Mouse (Mus musculus) hindbrain, embryonic 15.5 days (tissue): Measurements from ENCODE around the gene Nipal3. TPM values are rescaled to one million over a fixed set of nuclear protein-coding genes. Genes with fewer than 3 reads are reported as not detected.

Source experiments
- ATAC-seq: fragments of 200-750 bp; cut with Nextera tagmentation; 2 replicates; pipeline ENCODE4 v1.8.0; 2017; ENCODE audit warnings: low read depth, moderate number of reproducible peaks, moderate TSS enrichment; ENCODE audit not compliant: low FRiP score
- H3K27ac ChIP-seq: fragments of 300-500 bp; sonication (generic); replicated peaks from 2 replicates; pipeline ENCODE4 v1.5.1; 2015; ENCODE audit warnings: mild to moderate bottlenecking, inconsistent platforms
- H3K27me3 ChIP-seq: fragments of 300-500 bp; sonication (generic); 2 replicates; pipeline ENCODE4 v1.6.1; 2015; ENCODE audit warnings: control low read depth, inconsistent platforms
- H3K36me3 ChIP-seq: fragments of 300-500 bp; sonication (generic); 2 replicates; pipeline ENCODE4 v1.6.1; 2015; ENCODE audit warnings: control low read depth, inconsistent platforms
- H3K4me1 ChIP-seq: fragments of 300-500 bp; sonication (generic); replicated peaks from 2 replicates; pipeline ENCODE4 v1.6.1; 2015; ENCODE audit warnings: control low read depth, inconsistent platforms
- H3K4me2 ChIP-seq: fragments of 300-500 bp; sonication (generic); 2 replicates; pipeline ENCODE4 v1.6.1; 2015; ENCODE audit warnings: moderate library complexity, mild to moderate bottlenecking, inconsistent platforms
- H3K4me3 ChIP-seq: fragments of 300-500 bp; sonication (generic); 2 replicates; pipeline ENCODE4 v1.5.1; 2015; ENCODE audit warnings: mild to moderate bottlenecking, inconsistent platforms
- H3K9ac ChIP-seq: fragments of 300-500 bp; sonication (generic); 2 replicates; pipeline ENCODE4 v1.6.1; 2015; ENCODE audit warnings: inconsistent platforms
- H3K9me3 ChIP-seq: fragments of 300-500 bp; sonication (generic); 2 replicates; pipeline ENCODE4 v1.6.1; 2016; ENCODE audit warnings: control low read depth, inconsistent platforms
- WGBS: fragments of 180-500 bp; shearing (Covaris S2); methylation state at CpG from one replicate; pipeline ENCODE4 v1.1.7; 2015; 5-methylcytosine and 5-hydroxymethylcytosine counted together
- polyA plus RNA-seq: library from polyadenylated mRNA; unstranded; fragments of >200 nt; fragmentation: Nextera tagmentation; extraction: Ambion mirVana; gene quantifications from 2 replicates; pipeline ENCODE4 v1.2.1, GENCODE M21; 2015

Nipal3 gene
- polyA plus RNA-seq, 1 experiment from 2014 or later: 8.1 TPM

DNA sequence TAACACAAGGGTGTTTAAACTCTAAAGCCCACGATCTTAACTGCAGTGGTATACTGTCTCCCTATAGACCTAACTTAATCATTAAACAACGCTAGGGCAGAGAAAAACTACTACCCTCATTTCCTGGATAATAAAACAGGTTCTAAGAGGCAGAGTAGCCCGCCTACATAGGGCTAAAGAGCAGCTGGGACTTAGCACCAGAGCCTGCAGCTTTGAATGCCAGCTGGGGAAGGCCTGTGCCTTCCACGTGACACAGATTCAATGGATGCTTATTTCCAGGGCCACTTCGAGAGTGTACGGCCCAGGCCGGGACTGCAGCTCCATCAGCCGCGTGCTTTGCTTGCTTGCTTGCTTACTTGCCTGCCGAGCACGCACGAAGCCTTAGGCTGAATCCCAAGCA, 41.3 kb downstream of the Nipal3 start:
- peaks cover 4% of the 10 kb centered on the region; the same call in 1 of the 2 replicates for H3K4me1 ChIP-seq
- ATAC-seq: no peak
- H3K4me2 ChIP-seq: no peak overlapping the region
- no peaks in the 10 kb centered on the region for H3K36me3 ChIP-seq
- 77% methylated on average over 12 of the region's 12 CpGs for WGBS
- H3K9ac ChIP-seq: no peak overlapping the region
- no peaks in the 10 kb centered on the region for H3K9me3 ChIP-seq
- no peak overlapping the region for H3K4me3 ChIP-seq
- H3K27ac ChIP-seq: no peak overlapping the region
- no peaks in the 10 kb centered on the region for H3K27me3 ChIP-seq

GRCm38 (mm10) chr4:135453164-135453563, 41.7 kb downstream of the Nipal3 start:
- ATAC-seq: no peak
- no peak overlapping the region for H3K9ac ChIP-seq
- no peaks in the 10 kb centered on the region for H3K9me3 ChIP-seq
- no peak overlapping the region for H3K27ac ChIP-seq
- H3K27me3 ChIP-seq: no peaks in the 10 kb centered on the region
- H3K4me1 ChIP-seq: peaks cover 4% of the 10 kb centered on the region; the same call in 1 of the 2 replicates
- WGBS: 78% methylated on average over 6 of the region's 6 CpGs
- H3K4me3 ChIP-seq: no peak overlapping the region
- no peaks in the 10 kb centered on the region for H3K36me3 ChIP-seq
- H3K4me2 ChIP-seq: no peak overlapping the region

- Histone ChIP-seq H3K4me3 (no peak overlapping the region), H3K9ac (no peak overlapping the region), H3K4me1 (peaks cover 4% of the 10 kb centered on the region; the same call in 1 of the 2 replicates), H3K27me3 (no peaks in the 10 kb centered on the region), H3K27ac (no peak overlapping the region), H3K4me2 (peak overlapping the region; percentile 25; the same call in 1 of the 2 replicates), H3K36me3 (no peaks in the 10 kb centered on the region), H3K9me3 (no peaks in the 10 kb centered on the region)
- no peak for ATAC-seq
- WGBS: 52% methylated on average over 18 of the region's 18 CpGs
Measured at GRCm38 (mm10) chr4:135451360-135452015, 43.4 kb downstream of the Nipal3 start.

- WGBS: 82% methylated on average over 5 of the region's 5 CpGs
- no peak for ATAC-seq
Measured at GRCm38 (mm10) chr4:135442473-135442872, 52.4 kb downstream of the Nipal3 start.

GRCm38 (mm10) chr4:135439904-135440522, 54.8 kb downstream of the Nipal3 start:
- H3K4me3 ChIP-seq: no peak overlapping the region
- 0 out of 2 replicates have a peak, but pooled peaks cover 3% of the 10 kb centered on the region for H3K4me1 ChIP-seq
- no peak overlapping the region for H3K27ac ChIP-seq
- no peaks in the 10 kb centered on the region for H3K9me3 ChIP-seq
- no peaks in the 10 kb centered on the region for H3K36me3 ChIP-seq
- 66% methylated on average over 9 of the region's 9 CpGs for WGBS
- ATAC-seq: no peak
- H3K9ac ChIP-seq: no peak overlapping the region
- H3K27me3 ChIP-seq: no peaks in the 10 kb centered on the region
- H3K4me2 ChIP-seq: no peak overlapping the region

More at GRCm38 (mm10) chr4:135442473-135442872, 52.4 kb downstream of the Nipal3 start:
- no peak overlapping the region for H3K27ac ChIP-seq
- H3K27me3 ChIP-seq: no peaks in the 10 kb centered on the region
- H3K36me3 ChIP-seq: no peaks in the 10 kb centered on the region
- H3K9ac ChIP-seq: no peak overlapping the region
- no peaks in the 10 kb centered on the region for H3K9me3 ChIP-seq
- H3K4me1 ChIP-seq: 0 out of 2 replicates have a peak, but pooled peaks cover 3% of the 10 kb centered on the region
- H3K4me2 ChIP-seq: no peak overlapping the region
- H3K4me3 ChIP-seq: no peak overlapping the region

DNA sequence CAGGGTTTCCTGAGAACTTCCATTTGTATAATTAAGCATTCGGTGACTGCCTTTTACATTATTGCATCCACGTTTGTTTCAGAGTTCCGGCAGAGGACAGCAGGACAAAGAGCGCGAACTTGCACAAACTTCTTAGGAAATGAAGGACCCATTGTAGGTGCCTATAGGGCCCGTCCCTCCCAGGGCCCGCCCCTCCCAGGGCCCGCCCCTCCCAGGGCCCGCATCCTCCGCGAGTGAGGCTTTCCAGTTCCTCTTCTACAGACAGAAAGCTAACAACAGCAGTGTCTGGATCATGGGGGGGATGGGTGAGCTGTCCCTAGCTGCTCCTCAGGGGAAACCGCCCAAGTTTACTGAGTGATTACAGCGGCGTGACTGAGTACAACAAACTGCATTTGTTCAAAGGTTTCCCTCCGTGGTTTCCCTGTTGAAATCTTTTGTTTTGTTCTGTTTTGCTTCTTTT, 55.6 kb downstream of the Nipal3 start:
- Histone ChIP-seq H3K27ac (no peak overlapping the region), H3K4me2 (peak overlapping the region; percentile 41), H3K27me3 (no peaks in the 10 kb centered on the region), H3K36me3 (no peaks in the 10 kb centered on the region), H3K9me3 (no peaks in the 10 kb centered on the region), H3K9ac (no peak overlapping the region), H3K4me3 (no peak overlapping the region), H3K4me1 (peaks cover 9% of the 10 kb centered on the region)
- 6% methylated on average over 15 of the region's 15 CpGs for WGBS
- ATAC-seq: no peak

GRCm38 (mm10) chr4:135437924-135438323, 56.9 kb downstream of the Nipal3 start:
- H3K27ac ChIP-seq: no peak overlapping the region
- H3K9ac ChIP-seq: no peak overlapping the region
- H3K9me3 ChIP-seq: no peaks in the 10 kb centered on the region
- H3K4me1 ChIP-seq: peaks cover 12% of the 10 kb centered on the region
- no peak overlapping the region for H3K4me2 ChIP-seq
- H3K36me3 ChIP-seq: no peaks in the 10 kb centered on the region
- H3K27me3 ChIP-seq: no peaks in the 10 kb centered on the region
- no peak overlapping the region for H3K4me3 ChIP-seq
- no peak for ATAC-seq

- no peak overlapping the region for H3K9ac ChIP-seq
- no peak overlapping the region for H3K4me3 ChIP-seq
- no peak for ATAC-seq
- 65% methylated on average over 13 of the region's 13 CpGs for WGBS
- no peaks in the 10 kb centered on the region for H3K27me3 ChIP-seq
- no peaks in the 10 kb centered on the region for H3K36me3 ChIP-seq
- no peak overlapping the region for H3K27ac ChIP-seq
- no peaks in the 10 kb centered on the region for H3K9me3 ChIP-seq
- peaks cover 20% of the 10 kb centered on the region for H3K4me1 ChIP-seq
- H3K4me2 ChIP-seq: no peak overlapping the region
Measured at GRCm38 (mm10) chr4:135436291-135436690, 58.5 kb downstream of the Nipal3 start.

DNA sequence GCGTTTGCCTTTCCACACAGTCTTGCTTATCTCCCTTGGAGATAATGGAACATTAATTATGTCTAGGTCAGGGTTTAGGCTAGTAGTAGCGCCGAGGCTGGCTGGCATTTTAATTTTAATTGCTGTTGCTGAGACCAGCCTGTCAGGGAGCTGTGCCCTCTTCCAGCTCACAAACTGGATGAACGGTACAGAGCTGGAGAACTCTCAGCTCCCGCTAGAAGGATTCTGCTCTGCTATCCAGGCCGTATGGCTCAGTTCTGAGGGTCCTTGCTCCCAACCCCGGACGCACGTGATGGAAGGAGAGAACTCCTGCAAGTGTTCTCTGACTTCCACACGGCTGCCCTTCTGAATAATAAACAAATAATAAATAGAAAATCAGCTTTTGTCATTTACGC, 60.4 kb downstream of the Nipal3 start:
- Histone ChIP-seq H3K27me3 (no peaks in the 10 kb centered on the region), H3K4me1 (peaks cover 20% of the 10 kb centered on the region), H3K4me2 (peak overlapping the region; percentile 94), H3K9ac (peak overlapping the region; percentile 69), H3K9me3 (no peaks in the 10 kb centered on the region), H3K4me3 (peak overlapping the region; percentile 66), H3K27ac (peak overlapping the region; percentile 87), H3K36me3 (no peaks in the 10 kb centered on the region)
- ATAC-seq: peak; percentile 60
- WGBS: 20% methylated on average over 11 of the region's 11 CpGs

GRCm38 (mm10) chr4:135433443-135434394, 61.1 kb downstream of the Nipal3 start, which contains the start of gene Rcan3:
Gene Rcan3 (minus strand): TSS chr4:135433853.
- under 1% methylated on average over 39 of the region's 79 CpGs for WGBS
- H3K27me3 ChIP-seq: no peaks in the 10 kb centered on the region
- H3K9me3 ChIP-seq: no peaks in the 10 kb centered on the region
- H3K4me1 ChIP-seq: peaks cover 18% of the 10 kb centered on the region
- no peaks in the 10 kb centered on the region for H3K36me3 ChIP-seq
- peak within 1 kb of the TSS; percentile 76 for H3K9ac ChIP-seq
- peak; percentile 88 for ATAC-seq
- H3K4me2 ChIP-seq: peak within 1 kb of the TSS; percentile 94
- peak within 1 kb of the TSS; percentile 87 for H3K27ac ChIP-seq
- peak within 1 kb of the TSS; percentile 66 for H3K4me3 ChIP-seq

- no peaks in the 10 kb centered on the region for H3K9me3 ChIP-seq
- ATAC-seq: no peak
Measured at GRCm38 (mm10) chr4:135433086-135433442, 61.8 kb downstream of the Nipal3 start.

More at GRCm38 (mm10) chr4:135433086-135433442, 61.8 kb downstream of the Nipal3 start:
- peak overlapping the region; percentile 76 for H3K9ac ChIP-seq
- H3K4me3 ChIP-seq: peak overlapping the region; percentile 66
- H3K27me3 ChIP-seq: no peaks in the 10 kb centered on the region
- peak overlapping the region; percentile 94 for H3K4me2 ChIP-seq
- H3K27ac ChIP-seq: peak overlapping the region; percentile 77
- WGBS: 7% methylated on average over 10 of the region's 10 CpGs
- H3K4me1 ChIP-seq: peaks cover 18% of the 10 kb centered on the region
- H3K36me3 ChIP-seq: no peaks in the 10 kb centered on the region
